Mouse (Mus musculus) left cerebral cortex, postnatal 4 days (tissue): ENCODE measurements around the gene E130114P18Rik. TPM values are rescaled to one million over a fixed set of nuclear protein-coding genes. Genes with fewer than 3 reads are reported as not detected.

ENCODE experiments used
- DNase-seq: peaks from one replicate; pipeline ENCODE4 v3.0.0-alpha.2; 2022
- intact Hi-C: fragments of 180-260 bp; cut with DNase I; formaldehyde crosslinking; loops from one replicate; pipeline ENCODE4 v1.15.1; 2025
- total RNA-seq, 2 experiments: library from RNA; stranded (reverse); gene quantifications; 2 replicates each; pipeline ENCODE4 v1.2.3; 2021

Gene E130114P18Rik
- total RNA-seq, 2 experiments from 2014 or later: 6.6 to 8.2 TPM

DNA sequence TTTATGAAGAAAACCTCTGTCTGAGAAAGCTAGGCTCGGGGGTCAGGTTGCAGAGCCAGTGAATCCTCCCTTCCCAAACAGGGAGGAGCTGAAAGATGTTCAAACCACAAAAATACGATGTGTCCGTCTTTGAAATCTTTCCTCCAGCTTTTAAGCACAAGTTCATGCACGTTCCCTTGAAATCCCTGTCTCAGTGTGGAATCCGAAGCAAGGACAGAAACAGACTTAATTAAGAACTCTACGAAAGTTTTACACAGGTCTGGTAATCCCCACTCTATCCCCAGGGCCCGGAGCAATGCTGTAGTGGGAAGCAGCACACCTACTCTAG is 112.5 kb downstream of the E130114P18Rik start:
- intact Hi-C loops: no loop called here
- no peak for DNase-seq

DNA sequence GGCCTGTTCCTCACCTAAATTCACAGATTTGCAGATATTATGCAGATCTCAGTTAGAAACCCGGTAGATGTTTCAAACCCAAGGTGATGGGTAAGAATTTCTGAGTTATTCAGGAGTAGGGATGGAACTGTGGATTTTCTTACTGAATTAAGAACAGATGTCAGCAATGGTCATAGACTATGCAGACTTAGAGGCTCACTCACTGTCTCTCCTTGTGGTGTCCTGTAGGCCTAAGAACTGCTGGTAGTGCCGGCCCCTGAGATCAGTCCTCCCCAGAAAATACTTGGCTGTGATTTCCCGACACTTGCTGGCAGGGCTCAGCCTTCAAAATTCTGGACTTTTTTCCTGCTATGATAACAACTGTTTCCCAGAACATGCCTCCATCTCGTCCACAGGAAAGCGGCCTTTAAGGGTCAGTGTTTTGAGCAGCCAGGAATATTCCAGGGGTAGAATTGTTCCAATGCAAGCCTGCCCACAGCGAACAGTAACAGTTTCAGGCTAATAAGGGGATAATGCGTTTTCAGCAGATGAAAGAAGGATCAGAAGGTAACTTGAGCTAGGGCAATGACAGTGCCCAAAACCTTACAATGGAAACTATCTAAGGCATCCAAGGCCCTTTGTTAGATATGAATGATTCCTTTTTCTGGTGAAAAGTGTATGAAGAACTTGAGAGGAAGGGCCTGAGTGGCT is 113.0 kb downstream of the E130114P18Rik start:
- intact Hi-C loops: no loop called here
- no peak for DNase-seq

DNA sequence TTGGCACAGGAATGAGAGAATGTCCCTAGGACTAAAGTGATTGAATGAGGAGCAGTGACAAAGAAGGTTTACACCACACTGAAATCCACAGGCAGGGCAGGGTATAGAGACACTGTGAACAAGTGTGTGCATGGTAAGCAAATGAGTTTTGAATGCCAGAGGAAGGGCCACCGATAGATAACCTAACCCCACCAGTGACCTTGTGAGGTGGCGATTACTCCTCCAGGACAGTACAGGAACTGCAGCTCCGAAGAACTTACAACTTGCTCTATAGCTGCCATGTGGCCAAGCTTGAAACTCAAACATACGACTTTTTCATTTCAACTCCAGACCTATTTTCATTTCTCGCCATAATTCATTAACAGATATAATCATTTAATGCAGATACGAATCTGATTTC is 114.0 kb downstream of the E130114P18Rik start:
- DNase-seq: no peak
- intact Hi-C loops: no loop called here

DNA sequence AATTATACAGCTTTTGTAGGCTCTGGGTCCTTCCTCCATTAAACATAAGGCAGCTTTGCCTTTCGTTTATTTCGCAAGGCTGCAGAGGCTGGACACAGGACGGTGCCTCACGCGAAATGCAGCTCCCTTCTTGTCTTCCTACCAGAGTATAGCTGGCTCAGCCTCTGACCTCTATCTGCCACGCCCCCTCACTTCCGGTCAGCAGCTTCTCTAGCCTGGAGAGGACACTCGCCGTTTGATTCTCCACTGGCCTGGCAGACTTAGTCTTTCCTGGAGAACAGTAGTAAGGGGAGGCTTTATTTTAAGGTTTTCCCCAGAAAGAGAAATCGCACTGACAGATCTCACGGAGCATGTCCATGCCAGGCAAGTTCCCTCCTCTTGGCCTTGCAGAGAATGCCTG is 115.0 kb downstream of the E130114P18Rik start:
- intact Hi-C loops: no loop called here
- no peak for DNase-seq

DNA sequence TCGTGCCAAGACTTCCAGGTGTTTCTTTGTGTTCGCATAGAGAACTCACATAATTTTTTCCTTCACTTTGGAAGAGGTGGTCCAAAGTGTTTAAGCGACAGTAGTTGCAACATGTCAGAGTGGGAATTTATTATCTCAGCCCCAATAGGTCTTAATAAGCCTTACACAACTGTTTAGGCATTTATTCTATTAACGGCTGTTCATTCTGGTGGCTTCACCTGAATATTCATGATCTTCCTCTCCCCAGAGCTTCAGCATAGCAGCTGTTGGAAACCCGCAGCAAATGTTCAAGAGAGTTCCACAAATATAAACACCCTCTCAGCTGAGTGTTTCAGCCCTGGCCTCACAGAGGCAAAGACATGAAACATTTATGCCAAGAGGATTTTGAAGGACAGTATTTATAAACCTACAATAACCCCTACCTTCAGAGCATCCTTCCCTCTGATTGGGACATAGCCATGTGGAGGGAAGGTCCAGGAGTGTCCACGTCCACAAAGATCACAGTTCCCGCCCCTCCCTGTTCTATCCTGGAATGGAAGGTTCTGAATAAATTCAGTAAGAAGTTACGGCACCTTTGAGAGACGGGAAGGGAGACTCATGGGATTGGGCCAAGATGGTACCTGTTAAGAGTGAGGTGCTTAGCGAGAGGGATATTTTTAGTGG is 116.1 kb downstream of the E130114P18Rik start:
- intact Hi-C loops: no loop called here
- no peak for DNase-seq

DNA sequence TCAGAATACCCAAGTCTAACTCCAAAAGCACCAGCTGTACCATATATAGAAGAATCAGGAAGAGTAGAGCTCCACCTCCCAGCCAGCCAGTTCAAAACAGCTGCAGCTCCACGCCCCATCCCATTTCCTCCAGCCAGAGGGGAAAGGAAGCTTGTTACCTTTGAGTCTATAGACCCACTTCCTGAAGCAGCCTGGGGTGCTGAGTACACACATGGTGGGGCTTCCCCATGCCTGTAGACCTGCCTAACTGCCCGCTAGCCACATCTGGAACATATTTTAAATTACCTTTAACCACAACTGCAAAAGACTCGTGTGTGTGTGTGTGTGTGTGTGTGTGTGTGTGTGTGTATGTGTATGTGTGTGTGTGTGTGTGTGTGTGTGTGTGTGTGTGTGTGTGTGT is 120.3 kb downstream of the E130114P18Rik start:
- no peak for DNase-seq
- intact Hi-C loops: no loop called here

DNA sequence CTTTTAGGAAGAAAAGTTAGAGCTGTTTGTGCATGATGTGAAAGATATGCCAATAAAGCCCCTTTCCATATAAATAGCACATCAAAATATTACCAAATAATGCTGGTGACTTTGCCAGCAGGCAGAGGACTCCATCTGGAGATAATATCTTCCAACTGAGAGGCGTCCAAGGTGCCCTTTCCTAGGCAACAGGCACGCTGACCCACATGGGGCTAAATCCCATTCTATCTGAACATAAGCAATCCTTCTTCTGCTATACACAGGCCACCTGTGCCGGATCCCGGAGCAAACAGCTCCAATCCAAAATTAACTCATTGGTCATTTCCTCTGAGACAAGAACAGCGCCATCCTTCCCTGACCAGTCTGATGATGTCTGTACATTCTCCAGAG is 128.3 kb downstream of the E130114P18Rik start:
- peak; percentile 64 for DNase-seq
- intact Hi-C loops: no loop called here

DNA sequence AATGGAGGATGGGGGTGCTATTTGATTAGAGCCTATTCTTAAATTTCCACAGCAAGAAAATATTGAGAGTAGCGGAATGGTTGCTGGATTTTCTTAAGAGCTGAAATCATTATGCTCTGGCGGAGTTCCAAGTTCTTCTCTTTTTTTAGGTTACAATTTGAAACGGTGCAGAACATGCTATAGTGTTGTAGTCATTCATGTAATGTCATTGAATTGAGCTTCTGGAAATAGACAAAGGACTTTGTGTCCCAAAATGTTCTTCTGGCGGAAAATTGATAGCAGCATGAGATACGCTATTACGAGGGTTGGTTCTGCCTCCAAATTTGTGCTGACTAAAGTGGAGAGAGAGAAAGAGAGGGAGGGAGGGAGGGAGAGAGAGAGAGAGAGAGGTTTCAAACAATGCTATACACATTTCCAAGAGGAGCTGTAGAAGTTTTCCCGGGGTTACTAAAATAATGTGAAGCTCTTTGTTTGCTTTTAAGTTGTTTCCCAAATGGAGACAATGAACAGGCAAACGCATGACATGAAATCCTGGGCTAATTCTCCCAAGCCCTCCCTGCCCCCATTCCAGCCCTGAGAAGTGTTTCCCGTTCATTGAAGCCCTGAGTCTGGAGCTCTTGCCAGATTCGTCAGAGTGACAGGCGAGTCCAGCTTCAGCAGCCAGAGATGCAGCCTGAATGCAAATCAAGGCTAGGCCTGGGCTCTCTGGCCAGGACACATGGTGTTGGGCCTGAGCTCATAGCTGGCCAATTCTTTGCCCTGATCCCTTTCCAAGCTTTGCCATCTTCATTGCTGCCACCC is 128.9 kb downstream of the E130114P18Rik start:
- intact Hi-C loops: no loop called here
- peak; percentile 94 for DNase-seq

DNA sequence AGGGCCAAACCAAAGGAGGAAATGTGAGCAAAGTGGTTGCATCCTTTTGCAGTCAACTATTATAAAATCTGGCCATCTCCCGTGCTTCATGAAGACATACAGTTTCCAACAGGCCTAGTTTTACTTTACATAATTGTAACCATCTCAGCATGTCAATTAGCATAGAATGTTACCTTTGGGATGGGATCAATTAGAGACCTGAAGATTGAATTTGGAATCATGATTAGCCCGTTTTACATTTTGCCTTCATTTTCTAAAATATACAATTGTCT is 129.5 kb downstream of the E130114P18Rik start:
- DNase-seq: no peak
- intact Hi-C loops: no loop called here

DNA sequence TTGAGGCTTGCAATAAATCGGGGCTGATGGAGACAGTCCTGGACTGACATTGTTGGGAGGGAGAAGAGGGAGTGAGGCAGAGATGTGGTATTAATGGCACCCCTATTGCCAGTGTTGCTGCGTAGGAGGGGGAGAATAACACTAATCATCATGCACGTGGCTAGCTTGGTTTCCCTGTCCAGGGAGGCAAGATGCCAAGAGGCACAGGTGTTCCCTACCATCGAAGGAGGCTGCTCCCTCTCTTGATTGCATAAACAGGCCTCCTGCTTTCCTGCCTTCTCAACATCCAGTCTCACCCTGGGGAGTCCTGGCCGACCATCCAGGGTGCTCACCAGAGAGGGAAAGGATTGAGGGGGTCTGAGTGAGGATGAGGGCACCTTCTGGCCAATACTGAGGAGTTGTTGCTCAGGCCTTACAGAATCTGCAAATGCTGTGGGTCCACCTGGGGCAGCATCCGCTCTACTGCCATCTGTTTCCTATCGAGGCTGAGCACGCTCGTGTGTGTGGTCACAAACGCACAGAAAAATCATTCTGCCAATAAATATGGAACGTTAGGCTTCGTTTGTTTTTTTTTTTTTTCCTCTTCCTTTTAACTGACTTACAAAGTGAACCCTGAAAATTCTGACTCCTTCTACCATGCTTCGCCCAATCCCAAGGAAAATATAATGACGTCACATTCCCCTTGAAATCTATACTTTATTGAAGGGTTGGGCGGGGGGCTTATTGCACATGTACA is 130.0 kb downstream of the E130114P18Rik start:
- intact Hi-C loops: no loop called here

DNA sequence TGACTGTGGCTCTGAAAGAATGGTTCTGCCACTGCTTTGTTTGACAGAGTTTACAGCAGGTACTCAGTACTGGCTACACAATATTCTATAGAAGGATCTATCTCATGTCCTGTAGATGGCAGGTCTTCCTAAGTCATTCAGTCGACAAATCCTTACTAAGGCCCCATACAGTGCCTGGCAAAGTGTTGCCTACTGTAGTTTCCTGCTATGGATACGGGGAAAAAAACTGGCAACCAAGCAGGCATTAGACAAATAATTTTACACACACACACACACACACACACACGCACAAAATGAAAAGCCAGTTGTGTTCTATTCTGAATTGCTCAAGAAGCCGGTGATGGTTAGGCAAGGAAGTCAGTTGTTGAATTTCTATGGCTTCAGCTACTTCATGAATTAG is 130.6 kb downstream of the E130114P18Rik start:
- DNase-seq: no peak
- intact Hi-C loops: no loop called here

More for the DNA sequence above, 130.0 kb downstream of the E130114P18Rik start:
- peak; percentile 94 for DNase-seq

DNA sequence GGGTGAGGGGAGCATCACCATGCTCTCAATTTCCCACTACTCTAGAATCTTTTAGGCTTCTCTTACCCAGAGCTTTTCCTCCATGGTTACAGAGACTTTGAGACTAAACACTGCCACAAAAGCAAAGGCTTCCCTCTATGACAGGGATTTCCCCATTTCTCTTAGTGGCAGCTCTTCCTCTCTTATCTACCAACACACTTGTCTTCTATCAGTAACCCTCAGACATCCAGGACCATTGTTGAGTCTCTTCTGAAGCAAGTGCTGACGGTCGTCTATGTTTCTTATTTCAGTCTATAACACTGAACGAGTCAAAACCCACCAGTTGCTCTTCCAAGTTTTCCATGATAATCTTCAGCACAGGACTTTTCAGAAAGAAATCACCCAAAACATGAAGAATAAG is 137.5 kb downstream of the E130114P18Rik start:
- DNase-seq: no peak
- intact Hi-C loops: no loop called here

DNA sequence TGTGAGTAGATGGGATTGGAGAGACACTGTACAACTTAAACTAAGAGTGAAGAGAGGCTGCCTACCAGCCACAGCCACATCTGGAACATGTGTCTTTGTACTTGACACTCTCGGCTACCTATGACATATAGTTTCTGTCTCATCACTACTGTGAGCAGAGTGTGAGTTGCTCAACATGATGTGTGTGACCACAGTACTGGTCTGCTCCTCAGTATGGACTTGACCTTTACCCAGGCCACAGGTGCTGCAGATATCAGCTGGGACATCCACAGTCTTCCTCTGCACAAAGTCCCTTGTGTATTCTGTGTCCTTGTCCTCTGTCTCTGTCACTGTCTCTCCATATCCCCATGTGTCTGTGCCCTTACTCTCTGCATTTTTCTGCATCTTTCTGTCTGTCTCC is 141.3 kb downstream of the E130114P18Rik start:
- DNase-seq: no peak
- intact Hi-C loops: no loop called here

DNA sequence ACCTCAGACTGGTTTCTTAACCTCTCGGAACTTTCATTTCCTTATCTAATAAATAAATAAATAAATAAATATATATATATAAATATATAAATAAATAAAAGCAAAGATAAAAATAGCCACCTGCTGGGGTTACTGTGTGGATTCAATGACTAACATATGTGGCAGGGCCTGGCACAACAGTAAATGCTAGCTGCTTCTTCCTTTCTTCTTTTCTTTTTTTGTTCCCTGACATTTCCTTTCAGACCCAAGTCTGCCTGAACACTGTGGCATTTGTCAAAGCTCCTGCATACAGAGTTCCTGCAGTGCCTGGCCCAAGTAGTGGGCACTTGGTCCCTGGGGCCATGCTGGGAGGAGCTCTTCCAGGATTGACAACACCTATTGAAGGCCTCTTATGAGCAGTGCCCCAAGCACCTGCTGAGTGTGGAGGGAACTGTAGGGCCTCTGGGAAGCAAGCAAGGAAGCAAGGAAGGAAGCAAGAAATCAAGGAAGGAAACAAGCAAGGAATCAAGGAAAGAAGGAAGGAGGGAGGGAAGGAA is 142.1 kb downstream of the E130114P18Rik start:
- no peak for DNase-seq
- intact Hi-C loops: no loop called here

DNA sequence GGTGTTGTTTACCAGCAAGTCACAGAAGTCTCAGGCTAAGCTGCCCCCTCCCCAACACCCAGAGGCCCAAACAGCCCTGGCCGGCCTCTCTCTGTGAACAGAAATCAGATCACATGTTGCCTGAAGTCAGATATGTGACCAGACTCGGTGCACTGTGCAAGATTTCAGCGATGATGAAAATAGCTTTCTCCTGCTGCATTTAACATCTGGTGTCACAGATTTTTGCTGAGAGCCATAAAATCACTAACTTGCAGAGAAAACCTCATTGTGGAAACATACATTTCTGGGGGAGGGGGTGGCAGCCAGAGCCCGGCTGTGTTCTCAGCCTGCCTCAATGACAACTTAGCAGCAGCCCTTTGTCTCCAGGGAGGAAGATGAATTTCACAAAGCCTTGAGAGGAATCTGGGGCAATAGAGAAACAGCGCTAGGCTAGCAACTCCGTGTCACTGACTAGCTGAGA is 142.6 kb downstream of the E130114P18Rik start:
- intact Hi-C loops: no loop called here
- DNase-seq: no peak

DNA sequence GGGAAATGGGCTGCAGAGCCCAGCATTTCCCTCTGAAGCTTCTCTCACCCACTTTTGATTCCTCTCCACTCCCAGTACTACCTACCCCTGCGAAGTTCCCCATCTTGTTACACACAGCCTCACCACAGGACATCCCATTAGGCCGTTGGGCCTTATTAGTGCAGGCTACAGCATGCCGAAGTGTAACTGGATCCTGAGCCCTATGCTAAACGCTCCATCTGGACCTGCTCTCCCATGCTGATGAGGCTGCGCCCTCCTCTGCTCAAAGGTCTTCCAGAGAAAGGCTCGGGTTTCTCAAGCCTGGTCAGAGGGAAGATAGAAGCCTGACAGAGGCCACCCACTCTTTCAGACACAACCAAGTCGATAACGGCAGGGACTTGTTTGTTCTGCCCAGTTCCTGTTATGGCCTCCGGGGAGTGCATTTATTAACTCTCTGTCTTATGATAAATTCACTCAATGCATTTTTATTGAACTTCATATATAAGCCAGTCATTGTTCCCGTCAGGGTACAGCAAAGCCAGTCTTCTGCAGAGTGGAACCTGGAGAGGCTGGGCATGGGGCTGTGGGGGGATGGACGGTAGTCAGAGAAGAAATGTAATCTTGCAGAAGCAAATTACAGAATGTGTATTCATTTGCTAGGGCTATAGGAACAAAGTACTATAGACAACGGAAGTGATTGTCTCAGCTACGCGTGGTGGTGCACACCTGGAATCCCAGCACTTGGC is 148.8 kb downstream of the E130114P18Rik start:
- DNase-seq: peak; percentile 61
- intact Hi-C loops: no loop called here

DNA sequence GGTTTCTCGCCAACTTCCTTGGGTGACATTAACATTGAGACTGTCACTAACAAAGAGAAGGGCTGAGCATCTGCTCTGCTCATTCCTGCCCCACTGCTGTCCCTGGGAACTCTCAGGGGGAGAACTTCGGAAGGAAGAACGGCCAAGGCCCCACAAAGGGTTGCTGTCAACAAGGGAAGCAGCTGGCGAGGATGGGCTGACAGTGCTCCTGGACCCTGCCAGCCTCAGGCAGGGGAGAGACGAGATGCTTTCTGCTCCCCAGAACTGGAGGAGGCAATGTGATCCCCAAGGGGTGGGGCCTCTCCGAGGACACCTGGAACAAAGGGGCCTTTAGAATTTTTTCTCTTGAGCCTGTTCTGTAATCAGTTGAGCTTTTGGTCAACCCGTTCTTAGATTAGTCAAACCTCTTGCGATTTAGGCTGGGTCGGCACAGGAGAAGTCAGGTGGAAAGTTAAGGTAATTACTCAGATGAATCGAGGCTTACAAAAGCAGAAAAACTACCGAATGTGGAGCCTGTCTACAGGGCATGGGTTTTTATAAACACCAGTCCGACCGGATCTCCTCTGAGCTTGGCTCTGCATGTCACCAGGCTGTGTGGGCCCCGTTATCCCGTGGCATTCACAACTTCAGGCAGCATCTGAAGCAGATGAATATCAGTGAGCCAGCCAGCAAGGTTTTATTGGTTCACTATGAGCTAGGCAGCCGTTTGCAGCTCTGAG is 151.7 kb downstream of the E130114P18Rik start:
- DNase-seq: peak; percentile 85
- intact Hi-C loops: no loop called here

DNA sequence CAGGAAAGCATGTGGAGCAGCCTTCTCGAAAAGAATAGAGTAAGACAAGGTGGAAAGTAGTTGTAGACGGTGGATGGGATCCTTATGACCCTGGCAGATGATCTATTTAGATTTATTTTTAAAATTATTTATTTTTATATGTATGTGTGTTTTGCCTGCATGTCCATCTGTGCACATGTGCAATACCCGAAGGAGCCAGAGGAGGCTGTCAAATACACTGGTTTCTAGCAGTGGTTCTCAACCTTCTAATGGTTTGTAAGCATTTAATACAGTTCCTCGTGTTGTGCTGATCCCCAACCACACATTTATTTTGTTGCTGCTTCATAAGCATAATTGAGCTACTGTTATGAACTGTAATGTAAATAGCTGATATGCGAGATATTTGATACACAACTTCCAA is 154.7 kb downstream of the E130114P18Rik start:
- DNase-seq: peak; percentile 42
- intact Hi-C loops: no loop called here

DNA sequence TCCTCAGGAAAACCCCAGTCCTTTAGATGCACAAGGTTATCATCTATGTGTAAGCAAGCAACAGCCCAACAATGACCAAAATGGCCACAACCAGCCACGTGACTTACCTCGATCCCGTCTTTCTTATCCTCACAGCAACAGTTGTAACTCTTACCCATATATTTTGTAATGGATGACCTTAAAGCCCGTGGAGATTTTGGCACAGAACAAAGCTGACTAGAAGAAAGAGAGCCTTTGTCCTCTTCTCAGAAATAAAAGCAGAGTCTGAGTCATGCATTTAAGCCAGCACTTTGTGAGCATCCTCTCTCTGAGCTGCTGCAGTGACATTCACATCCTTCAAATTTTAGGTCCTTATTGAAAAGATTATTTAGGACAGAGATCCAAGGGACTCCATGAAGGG is 156.1 kb downstream of the E130114P18Rik start:
- intact Hi-C loops: no loop called here
- no peak for DNase-seq

DNA sequence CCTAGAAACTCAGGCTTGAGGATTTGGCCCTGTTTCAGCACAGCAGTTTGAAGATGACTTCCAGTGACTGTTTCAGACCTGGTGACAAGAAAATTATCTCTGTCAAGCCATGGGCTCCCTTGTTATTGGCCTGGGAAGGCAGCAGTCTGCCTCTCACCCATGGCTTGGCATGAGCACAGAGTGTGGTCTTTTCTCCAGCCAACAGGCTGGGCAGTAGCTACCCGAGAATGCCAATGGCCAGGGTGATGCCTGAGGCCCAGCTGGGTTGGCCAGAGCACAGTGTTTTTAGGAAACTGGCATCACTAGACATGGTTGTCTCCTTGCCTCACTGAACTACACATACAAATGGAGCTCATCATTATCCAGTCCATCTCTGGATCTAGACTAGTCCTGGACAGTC is 157.5 kb downstream of the E130114P18Rik start:
- intact Hi-C loops: no loop called here
- peak; percentile 87 for DNase-seq
